Mouse (Mus musculus): ENCODE measurements around the gene Tas2r105. TPM values are rescaled to one million over a fixed set of nuclear protein-coding genes. Genes with fewer than 3 reads are reported as not detected.

The Tas2r105 gene
- total RNA-seq (2014; rRNA removed) = not detected in 2 replicates
- not detected in 2 replicates for polyA plus RNA-seq (2015; fragmentation: Nextera tagmentation; extraction: Ambion mirVana)

DNA sequence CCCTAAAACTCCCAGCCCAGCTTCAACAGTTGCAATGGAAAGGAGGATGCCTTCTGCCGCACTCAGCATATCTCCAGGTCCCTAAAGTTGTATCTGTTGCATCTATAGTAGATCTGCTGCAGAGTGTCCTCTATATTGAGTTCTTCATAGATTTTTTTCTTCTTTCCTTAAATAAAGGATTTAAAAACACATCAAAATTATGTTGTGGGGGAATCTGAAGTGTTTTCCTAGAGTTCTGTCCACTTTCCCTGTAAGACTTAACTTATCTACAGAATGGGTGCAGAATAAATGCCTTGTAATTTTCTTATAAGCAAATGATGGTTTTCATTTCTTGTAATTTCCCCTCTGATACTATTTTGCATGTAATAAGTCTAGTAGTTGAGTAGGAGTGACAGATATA, at the start of gene Tas2r105:
Gene Tas2r105 (minus strand): TSS at position 101 of the 400 bp plus-strand sequence.
- peaks cover 21% of the 10 kb centered on the region for H3K9me3 ChIP-seq (ENCODE audit: low read length)
- DNase-seq (ENCODE audit: low spot score) (no peak), ATAC-seq (ENCODE audit: low FRiP score) (no peak)
- WGBS = 76% methylated on average over 1 of the region's 1 CpGs
- no peaks in the 10 kb centered on the region for H3K4me1 ChIP-seq (ENCODE audit: insufficient read depth, low read length)
- no peak within 1 kb of the TSS for H3K27ac ChIP-seq (ENCODE audit: low read depth, low read length)
- no peaks in the 10 kb centered on the region for H3K36me3 ChIP-seq (ENCODE audit: insufficient read depth, low read length)
- no peak within 1 kb of the TSS for H3K4me3 ChIP-seq (ENCODE audit: low read depth, low read length)
- H3K27me3 ChIP-seq (ENCODE audit: insufficient read depth, low read length) = no peaks in the 10 kb centered on the region
- H3K4me2 ChIP-seq (ENCODE audit: low read depth, low read length, poor library complexity, severe bottlenecking) = no peak within 1 kb of the TSS
- H3K9ac ChIP-seq (replicated peaks; ENCODE audit: low read length, poor library complexity, severe bottlenecking) = no peak within 1 kb of the TSS
- no peak for TF ChIP-seq CTCF (IDR thresholded peaks at IDR 0.05)

DNA sequence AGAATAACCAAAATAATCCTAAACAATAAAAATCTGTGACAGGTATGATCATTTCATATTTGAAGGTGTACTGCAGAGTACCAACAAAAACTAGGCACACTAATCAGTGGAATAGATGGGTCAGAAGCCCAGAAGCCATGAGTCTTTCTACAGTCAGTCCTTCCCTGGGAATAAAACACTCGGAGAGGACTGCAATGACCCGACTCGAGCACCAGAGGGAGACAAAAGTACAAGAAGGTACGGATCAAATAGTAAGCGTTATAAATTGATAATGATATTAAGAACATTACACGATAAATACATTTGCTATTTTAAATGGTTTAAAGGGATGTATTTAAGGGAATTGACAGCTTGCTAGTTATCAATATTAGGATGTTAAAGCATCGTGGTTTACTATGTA, 25.5 kb upstream of the Tas2r105 start:
- no peaks in the 10 kb centered on the region for H3K36me3 ChIP-seq (ENCODE audit: insufficient read depth, low read length)
- no peaks in the 10 kb centered on the region for H3K27me3 ChIP-seq (ENCODE audit: insufficient read depth, low read length)
- WGBS = 47% methylated on average over 7 of the region's 7 CpGs
- no peak overlapping the region for H3K9ac ChIP-seq (replicated peaks; ENCODE audit: low read length, poor library complexity, severe bottlenecking)
- TF ChIP-seq CTCF (IDR thresholded peaks at IDR 0.05) = peak; percentile 24; the same call in 1 of the 2 replicates
- no peak overlapping the region for H3K4me3 ChIP-seq (ENCODE audit: low read depth, low read length)
- peaks cover 12% of the 10 kb centered on the region; the same call in 1 of the 2 replicates for H3K9me3 ChIP-seq (ENCODE audit: low read length)
- ATAC-seq (ENCODE audit: low FRiP score) = no peak
- H3K27ac ChIP-seq (ENCODE audit: low read depth, low read length) = no peak overlapping the region
- DNase-seq (ENCODE audit: low spot score) = no peak
- no peak overlapping the region for H3K4me2 ChIP-seq (ENCODE audit: low read depth, low read length, poor library complexity, severe bottlenecking)
- H3K4me1 ChIP-seq (ENCODE audit: insufficient read depth, low read length) = no peaks in the 10 kb centered on the region

DNA sequence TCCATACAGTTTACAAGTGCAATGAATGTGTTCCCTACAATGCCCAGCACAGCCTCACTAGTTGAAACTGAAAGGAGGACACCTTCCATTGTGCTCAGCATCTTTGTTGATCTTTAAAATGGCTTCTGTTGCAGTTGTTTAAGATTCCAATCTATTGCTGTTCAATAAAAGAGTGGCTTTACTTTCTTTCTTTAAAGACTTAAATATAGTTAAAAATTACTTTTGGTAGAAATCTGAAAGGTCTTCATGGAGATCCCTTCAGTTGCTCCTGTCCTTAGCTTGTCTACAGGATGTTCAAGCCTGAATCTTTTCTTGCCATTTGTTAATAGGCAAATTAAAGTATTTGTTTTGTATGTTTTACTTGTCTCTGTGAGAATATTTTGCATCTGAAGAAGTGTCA, 2.7 kb upstream of the Tas2r105 start, which contains the start of gene Tas2r114:
Gene Tas2r114 (minus strand): TSS at position 101 of the 400 bp plus-strand sequence.
- Histone ChIP-seq H3K9ac (replicated peaks; ENCODE audit: low read length, poor library complexity, severe bottlenecking) (no peak within 1 kb of the TSS), H3K4me1 (ENCODE audit: insufficient read depth, low read length) (no peaks in the 10 kb centered on the region), H3K9me3 (ENCODE audit: low read length) (peaks cover 13% of the 10 kb centered on the region), H3K27ac (ENCODE audit: low read depth, low read length) (no peak within 1 kb of the TSS), H3K36me3 (ENCODE audit: insufficient read depth, low read length) (no peaks in the 10 kb centered on the region), H3K4me2 (ENCODE audit: low read depth, low read length, poor library complexity, severe bottlenecking) (no peak within 1 kb of the TSS), H3K27me3 (ENCODE audit: insufficient read depth, low read length) (no peaks in the 10 kb centered on the region), H3K4me3 (ENCODE audit: low read depth, low read length) (no peak within 1 kb of the TSS)
- TF ChIP-seq CTCF (IDR thresholded peaks at IDR 0.05) = no peak
- DNase-seq (ENCODE audit: low spot score) = no peak
- no peak for ATAC-seq (ENCODE audit: low FRiP score)

DNA sequence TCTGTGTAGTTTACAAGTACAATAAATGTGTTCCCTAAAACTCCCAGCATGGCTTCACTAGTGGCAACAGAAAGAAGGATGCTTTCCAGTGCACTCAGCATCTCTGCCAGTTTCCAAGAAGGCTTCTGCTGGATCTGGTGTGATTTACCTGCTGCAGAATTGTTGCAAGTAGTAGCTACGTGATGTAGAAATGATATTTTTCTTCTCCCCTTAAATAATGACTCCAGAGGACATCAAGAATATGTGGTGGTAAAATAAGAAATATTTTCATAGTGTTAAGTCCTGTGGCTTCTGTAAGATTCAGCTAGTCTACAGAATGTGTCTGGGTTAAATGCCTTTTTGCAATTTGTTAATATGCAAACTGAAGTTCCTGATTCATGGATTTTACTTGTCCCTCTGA, 1.7 kb downstream of the Tas2r105 start, which contains the start of gene Tas2r104:
Gene Tas2r104 (minus strand): TSS at position 101 of the 400 bp plus-strand sequence.
- Histone ChIP-seq H3K27ac (ENCODE audit: low read depth, low read length) (no peak within 1 kb of the TSS), H3K27me3 (ENCODE audit: insufficient read depth, low read length) (no peaks in the 10 kb centered on the region), H3K9me3 (ENCODE audit: low read length) (peaks cover 15% of the 10 kb centered on the region), H3K36me3 (ENCODE audit: insufficient read depth, low read length) (no peaks in the 10 kb centered on the region), H3K4me3 (ENCODE audit: low read depth, low read length) (no peak within 1 kb of the TSS), H3K4me2 (ENCODE audit: low read depth, low read length, poor library complexity, severe bottlenecking) (no peak within 1 kb of the TSS), H3K9ac (replicated peaks; ENCODE audit: low read length, poor library complexity, severe bottlenecking) (no peak within 1 kb of the TSS), H3K4me1 (ENCODE audit: insufficient read depth, low read length) (no peaks in the 10 kb centered on the region)
- WGBS = 74% methylated on average over 1 of the region's 1 CpGs
- DNase-seq (ENCODE audit: low spot score) = no peak
- no peak for ATAC-seq (ENCODE audit: low FRiP score)
- TF ChIP-seq CTCF (IDR thresholded peaks at IDR 0.05) = no peak

DNA sequence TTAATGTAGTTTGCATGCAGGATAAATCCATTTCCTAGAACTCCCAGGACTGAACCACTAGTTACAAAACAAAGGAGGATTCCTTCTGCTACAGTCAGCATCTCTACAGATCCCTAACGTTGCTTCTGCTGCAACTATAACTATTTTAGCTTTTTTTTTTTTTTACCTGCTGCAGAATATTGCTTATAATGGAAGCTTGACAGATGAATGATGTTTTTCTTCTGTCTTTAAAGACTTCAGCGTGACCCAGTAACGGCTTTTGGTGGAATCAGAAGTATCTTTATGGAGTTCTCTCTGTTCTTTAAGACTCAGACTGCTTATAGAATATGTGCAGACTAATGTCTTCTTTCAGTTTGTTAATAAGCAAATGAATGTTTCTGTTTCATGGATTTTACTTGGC, 8.5 kb downstream of the Tas2r105 start, which contains the start of gene Tas2r106:
Gene Tas2r106 (minus strand): TSS at position 101 of the 400 bp plus-strand sequence.
- Histone ChIP-seq H3K4me2 (ENCODE audit: low read depth, low read length, poor library complexity, severe bottlenecking) (no peak within 1 kb of the TSS), H3K27ac (ENCODE audit: low read depth, low read length) (no peak within 1 kb of the TSS), H3K9me3 (ENCODE audit: low read length) (peaks cover 3% of the 10 kb centered on the region; the same call in 1 of the 2 replicates), H3K4me3 (ENCODE audit: low read depth, low read length) (no peak within 1 kb of the TSS), H3K9ac (replicated peaks; ENCODE audit: low read length, poor library complexity, severe bottlenecking) (no peak within 1 kb of the TSS), H3K4me1 (ENCODE audit: insufficient read depth, low read length) (no peaks in the 10 kb centered on the region), H3K27me3 (ENCODE audit: insufficient read depth, low read length) (no peaks in the 10 kb centered on the region), H3K36me3 (ENCODE audit: insufficient read depth, low read length) (no peaks in the 10 kb centered on the region)
- no peak for DNase-seq (ENCODE audit: low spot score)
- TF ChIP-seq CTCF (IDR thresholded peaks at IDR 0.05) = no peak
- WGBS = 70% methylated on average over 3 of the region's 3 CpGs
- no peak for ATAC-seq (ENCODE audit: low FRiP score)

DNA sequence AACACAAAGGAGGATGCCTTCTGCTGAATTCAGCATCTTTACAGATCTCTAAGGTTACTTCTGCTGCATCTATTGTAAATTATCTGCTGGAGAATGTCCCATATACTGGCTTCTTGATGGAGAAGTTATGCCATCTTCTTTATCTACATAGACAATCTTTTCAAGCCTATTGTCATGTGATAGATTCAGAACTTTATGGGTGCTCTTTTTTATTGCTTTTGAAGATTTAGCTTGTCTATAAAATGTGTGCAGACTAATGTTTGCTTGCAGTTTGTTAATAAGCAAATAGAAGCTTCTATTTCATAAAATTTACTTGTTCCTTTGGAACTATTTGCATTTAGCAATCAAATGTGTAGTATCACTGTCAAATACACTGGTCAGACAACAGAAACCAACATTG, 27.2 kb downstream of the Tas2r105 start, which contains the start of gene Tas2r107:
Gene Tas2r107 (minus strand): TSS at position 101 of the 400 bp plus-strand sequence.
- ATAC-seq (ENCODE audit: low FRiP score) = no peak

More for the DNA sequence above, 27.2 kb downstream of the Tas2r105 start, which contains the start of gene Tas2r107:
- Histone ChIP-seq H3K4me3 (ENCODE audit: low read depth, low read length) (no peak within 1 kb of the TSS), H3K27ac (ENCODE audit: low read depth, low read length) (no peak within 1 kb of the TSS), H3K9me3 (ENCODE audit: low read length) (peaks cover 8% of the 10 kb centered on the region; the same call in 1 of the 2 replicates), H3K9ac (replicated peaks; ENCODE audit: low read length, poor library complexity, severe bottlenecking) (no peak within 1 kb of the TSS), H3K4me1 (ENCODE audit: insufficient read depth, low read length) (no peaks in the 10 kb centered on the region), H3K36me3 (ENCODE audit: insufficient read depth, low read length) (no peaks in the 10 kb centered on the region), H3K27me3 (ENCODE audit: insufficient read depth, low read length) (no peaks in the 10 kb centered on the region), H3K4me2 (ENCODE audit: low read depth, low read length, poor library complexity, severe bottlenecking) (no peak within 1 kb of the TSS)
- no peak for DNase-seq (ENCODE audit: low spot score)
- no peak for TF ChIP-seq CTCF (IDR thresholded peaks at IDR 0.05)

Other genes starting within 250 kb of the Tas2r105 start
- not detected in 2 replicates for gene 5430401F13Rik, start 201.1 kb downstream of the Tas2r105 start, total RNA-seq (2014; rRNA removed)
- not detected in 2 replicates for gene 5430401F13Rik, start 201.1 kb downstream of the Tas2r105 start, polyA plus RNA-seq (2015; fragmentation: Nextera tagmentation; extraction: Ambion mirVana)
- not detected in 2 replicates for gene Gm6619, start 201.1 kb downstream of the Tas2r105 start, total RNA-seq (2014; rRNA removed)
- gene Gm6619, start 201.1 kb downstream of the Tas2r105 start, polyA plus RNA-seq (2015; fragmentation: Nextera tagmentation; extraction: Ambion mirVana) = 0.29 TPM in 1 of 2 replicates, not detected in the other
- gene Tas2r130, start 56.6 kb downstream of the Tas2r105 start, total RNA-seq (2014; rRNA removed) = not detected in 2 replicates
- not detected in 2 replicates for gene Tas2r130, start 56.6 kb downstream of the Tas2r105 start, polyA plus RNA-seq (2015; fragmentation: Nextera tagmentation; extraction: Ambion mirVana)
- not detected in 2 replicates for gene Tas2r107, start 27.3 kb downstream of the Tas2r105 start, total RNA-seq (2014; rRNA removed)
- gene Tas2r107, start 27.3 kb downstream of the Tas2r105 start, polyA plus RNA-seq (2015; fragmentation: Nextera tagmentation; extraction: Ambion mirVana) = not detected in 2 replicates
- not detected in 2 replicates for gene Tas2r106, start 8.6 kb downstream of the Tas2r105 start, total RNA-seq (2014; rRNA removed)
- not detected in 2 replicates for gene Tas2r106, start 8.6 kb downstream of the Tas2r105 start, polyA plus RNA-seq (2015; fragmentation: Nextera tagmentation; extraction: Ambion mirVana)
- gene Tas2r104, start 1.8 kb downstream of the Tas2r105 start, total RNA-seq (2014; rRNA removed) = not detected in 2 replicates
- not detected in 2 replicates for gene Tas2r104, start 1.8 kb downstream of the Tas2r105 start, polyA plus RNA-seq (2015; fragmentation: Nextera tagmentation; extraction: Ambion mirVana)
- not detected in 2 replicates for gene Tas2r114, start 2.6 kb upstream of the Tas2r105 start, total RNA-seq (2014; rRNA removed)
- not detected in 2 replicates for gene Tas2r114, start 2.6 kb upstream of the Tas2r105 start, polyA plus RNA-seq (2015; fragmentation: Nextera tagmentation; extraction: Ambion mirVana)

Measured in midbrain, postnatal 0 days (tissue).